Mouse (Mus musculus): ENCODE data around the gene Ncoa7. TPM values are rescaled to one million over a fixed set of nuclear protein-coding genes. Genes with fewer than 3 reads are reported as not detected.

Ncoa7 gene
- polyA plus RNA-seq, 1 experiment, result 5.4 TPM

- Histone ChIP-seq H3K27me3 (ENCODE audit: control insufficient read depth, insufficient read depth, low read length) (no peaks in the 10 kb centered on the region), H3K4me3 (ENCODE audit: control insufficient read depth, low read depth, low read length) (no peak overlapping the region), H3K36me3 (ENCODE audit: control insufficient read depth, insufficient read depth, low read length) (no peaks in the 10 kb centered on the region), H3K4me1 (ENCODE audit: control insufficient read depth, insufficient read depth, low read length) (no peaks in the 10 kb centered on the region), H3K27ac (ENCODE audit: control insufficient read depth, insufficient read depth, low read depth, low read length) (no peak overlapping the region)
- TF ChIP-seq POLR2A (IDR thresholded peaks at IDR 0.05; ENCODE audit: control insufficient read depth, low read depth, low read length) (no peak), CTCF (IDR thresholded peaks at IDR 0.05; ENCODE audit: control insufficient read depth, insufficient read depth, insufficient replicate concordance, low read depth, low read length) (no peak)
These were observed 80.1 kb downstream of the Ncoa7 start for GRCm38 (mm10) chr10:30723014-30723413.

GRCm38 (mm10) chr10:30720556-30720955 lies 82.6 kb downstream of the Ncoa7 start:
- Histone ChIP-seq H3K4me1 (ENCODE audit: control insufficient read depth, insufficient read depth, low read length) (no peaks in the 10 kb centered on the region), H3K36me3 (ENCODE audit: control insufficient read depth, insufficient read depth, low read length) (no peaks in the 10 kb centered on the region), H3K27ac (ENCODE audit: control insufficient read depth, insufficient read depth, low read depth, low read length) (no peak overlapping the region), H3K4me3 (ENCODE audit: control insufficient read depth, low read depth, low read length) (no peak overlapping the region), H3K27me3 (ENCODE audit: control insufficient read depth, insufficient read depth, low read length) (no peaks in the 10 kb centered on the region)
- no peak; the same call in 1 of the 2 replicates for TF ChIP-seq CTCF (IDR thresholded peaks at IDR 0.05; ENCODE audit: control insufficient read depth, insufficient read depth, insufficient replicate concordance, low read depth, low read length)
- TF ChIP-seq POLR2A (IDR thresholded peaks at IDR 0.05; ENCODE audit: control insufficient read depth, low read depth, low read length), result no peak

- no peaks in the 10 kb centered on the region for H3K36me3 ChIP-seq (ENCODE audit: control insufficient read depth, insufficient read depth, low read length)
- no peak overlapping the region for H3K27ac ChIP-seq (ENCODE audit: control insufficient read depth, insufficient read depth, low read depth, low read length)
- H3K4me1 ChIP-seq (ENCODE audit: control insufficient read depth, insufficient read depth, low read length), result no peaks in the 10 kb centered on the region
- no peaks in the 10 kb centered on the region for H3K27me3 ChIP-seq (ENCODE audit: control insufficient read depth, insufficient read depth, low read length)
- no peak overlapping the region for H3K4me3 ChIP-seq (ENCODE audit: control insufficient read depth, low read depth, low read length)
- no peak for TF ChIP-seq CTCF (IDR thresholded peaks at IDR 0.05; ENCODE audit: control insufficient read depth, insufficient read depth, insufficient replicate concordance, low read depth, low read length)
- no peak for TF ChIP-seq POLR2A (IDR thresholded peaks at IDR 0.05; ENCODE audit: control insufficient read depth, low read depth, low read length)
These were observed 83.2 kb downstream of the Ncoa7 start for GRCm38 (mm10) chr10:30719947-30720346.

- Histone ChIP-seq H3K27ac (ENCODE audit: control insufficient read depth, insufficient read depth, low read depth, low read length) (no peak overlapping the region), H3K4me1 (ENCODE audit: control insufficient read depth, insufficient read depth, low read length) (no peaks in the 10 kb centered on the region), H3K4me3 (ENCODE audit: control insufficient read depth, low read depth, low read length) (no peak overlapping the region), H3K27me3 (ENCODE audit: control insufficient read depth, insufficient read depth, low read length) (no peaks in the 10 kb centered on the region), H3K36me3 (ENCODE audit: control insufficient read depth, insufficient read depth, low read length) (no peaks in the 10 kb centered on the region)
- no peak for TF ChIP-seq CTCF (IDR thresholded peaks at IDR 0.05; ENCODE audit: control insufficient read depth, insufficient read depth, insufficient replicate concordance, low read depth, low read length)
- TF ChIP-seq POLR2A (IDR thresholded peaks at IDR 0.05; ENCODE audit: control insufficient read depth, low read depth, low read length), result no peak
These were observed 84.3 kb downstream of the Ncoa7 start for GRCm38 (mm10) chr10:30718703-30719340.

- Histone ChIP-seq H3K4me3 (ENCODE audit: control insufficient read depth, low read depth, low read length) (no peak overlapping the region), H3K27me3 (ENCODE audit: control insufficient read depth, insufficient read depth, low read length) (no peaks in the 10 kb centered on the region), H3K4me1 (ENCODE audit: control insufficient read depth, insufficient read depth, low read length) (no peaks in the 10 kb centered on the region), H3K36me3 (ENCODE audit: control insufficient read depth, insufficient read depth, low read length) (no peaks in the 10 kb centered on the region), H3K27ac (ENCODE audit: control insufficient read depth, insufficient read depth, low read depth, low read length) (no peak overlapping the region)
- TF ChIP-seq POLR2A (IDR thresholded peaks at IDR 0.05; ENCODE audit: control insufficient read depth, low read depth, low read length) (no peak), CTCF (IDR thresholded peaks at IDR 0.05; ENCODE audit: control insufficient read depth, insufficient read depth, insufficient replicate concordance, low read depth, low read length) (no peak)
These were observed 87.0 kb downstream of the Ncoa7 start for GRCm38 (mm10) chr10:30716171-30716570.

GRCm38 (mm10) chr10:30712540-30712939 lies 90.6 kb downstream of the Ncoa7 start:
- H3K4me1 ChIP-seq (ENCODE audit: control insufficient read depth, insufficient read depth, low read length), result no peaks in the 10 kb centered on the region
- no peak overlapping the region for H3K27ac ChIP-seq (ENCODE audit: control insufficient read depth, insufficient read depth, low read depth, low read length)
- no peak overlapping the region for H3K4me3 ChIP-seq (ENCODE audit: control insufficient read depth, low read depth, low read length)
- no peaks in the 10 kb centered on the region for H3K36me3 ChIP-seq (ENCODE audit: control insufficient read depth, insufficient read depth, low read length)
- no peaks in the 10 kb centered on the region for H3K27me3 ChIP-seq (ENCODE audit: control insufficient read depth, insufficient read depth, low read length)
- TF ChIP-seq POLR2A (IDR thresholded peaks at IDR 0.05; ENCODE audit: control insufficient read depth, low read depth, low read length) (no peak), CTCF (IDR thresholded peaks at IDR 0.05; ENCODE audit: control insufficient read depth, insufficient read depth, insufficient replicate concordance, low read depth, low read length) (no peak)

GRCm38 (mm10) chr10:30709846-30710403 lies 93.2 kb downstream of the Ncoa7 start:
- H3K4me1 ChIP-seq (ENCODE audit: control insufficient read depth, insufficient read depth, low read length), result no peaks in the 10 kb centered on the region
- no peaks in the 10 kb centered on the region for H3K27me3 ChIP-seq (ENCODE audit: control insufficient read depth, insufficient read depth, low read length)
- H3K36me3 ChIP-seq (ENCODE audit: control insufficient read depth, insufficient read depth, low read length), result no peaks in the 10 kb centered on the region
- no peak overlapping the region for H3K4me3 ChIP-seq (ENCODE audit: control insufficient read depth, low read depth, low read length)
- no peak overlapping the region for H3K27ac ChIP-seq (ENCODE audit: control insufficient read depth, insufficient read depth, low read depth, low read length)
- TF ChIP-seq CTCF (IDR thresholded peaks at IDR 0.05; ENCODE audit: control insufficient read depth, insufficient read depth, insufficient replicate concordance, low read depth, low read length) (no peak), POLR2A (IDR thresholded peaks at IDR 0.05; ENCODE audit: control insufficient read depth, low read depth, low read length) (no peak)

Measured in testis, adult 2 months (tissue).